Mouse (Mus musculus) E14TG2a.4 (cell line): ENCODE measurements around the gene Nt5m.

Experiments used
- H3K27me3 ChIP-seq: 2 replicates; pipeline ENCODE4 v1.6.1; 2014; ENCODE audit warnings: low read length, control low read depth; ENCODE audit not compliant: insufficient read depth
- H3K36me3 ChIP-seq: 2 replicates; pipeline ENCODE4 v1.6.1; 2014; ENCODE audit warnings: low read length, control low read depth; ENCODE audit not compliant: insufficient read depth
- H3K4me1 ChIP-seq: replicated peaks from 2 replicates; pipeline ENCODE4 v1.6.1; 2014; ENCODE audit warnings: low read depth, low read length, control low read depth
- H3K4me3 ChIP-seq: replicated peaks from 2 replicates; pipeline ENCODE4 v1.5.1; 2014; ENCODE audit warnings: mild to moderate bottlenecking, low read length
- H3K9me3 ChIP-seq: 2 replicates; pipeline ENCODE4 v1.6.1; 2014; ENCODE audit warnings: low read length, control low read depth
- CTCF ChIP-seq: conservative IDR thresholded peaks from 2 replicates; pipeline ENCODE4 v1.5.1; 2014; ENCODE audit warnings: low read length
- NANOG ChIP-seq: IDR thresholded peaks from 2 replicates; pipeline ENCODE4 v1.6.1; 2014; ENCODE audit warnings: borderline replicate concordance, low read length, mixed read lengths
- POU5F1 ChIP-seq: IDR thresholded peaks from 2 replicates; pipeline ENCODE4 v1.6.1; 2014; ENCODE audit warnings: low read length, borderline replicate concordance

The Nt5m gene

GRCm38 (mm10) chr11:59902045-59902726 is 62.9 kb downstream of the Nt5m start:
- Histone ChIP-seq H3K4me1 (peaks cover 47% of the 10 kb centered on the region), H3K4me3 (no peak overlapping the region), H3K36me3 (no peaks in the 10 kb centered on the region), H3K27me3 (peaks cover 5% of the 10 kb centered on the region; the same call in 1 of the 2 replicates), H3K9me3 (no peaks in the 10 kb centered on the region)
- TF ChIP-seq POU5F1 (no peak), NANOG (no peak), CTCF (no peak)

GRCm38 (mm10) chr11:59906521-59907123 is 67.4 kb downstream of the Nt5m start:
- H3K4me3 ChIP-seq: no peak overlapping the region
- H3K27me3 ChIP-seq: peaks cover 2% of the 10 kb centered on the region; the same call in 1 of the 2 replicates
- peaks cover 41% of the 10 kb centered on the region for H3K4me1 ChIP-seq
- no peaks in the 10 kb centered on the region for H3K36me3 ChIP-seq
- no peaks in the 10 kb centered on the region for H3K9me3 ChIP-seq
- TF ChIP-seq NANOG: no peak
- TF ChIP-seq CTCF: no peak
- no peak for TF ChIP-seq POU5F1

GRCm38 (mm10) chr11:59908446-59908845 is 69.2 kb downstream of the Nt5m start:
- peaks cover 28% of the 10 kb centered on the region for H3K4me1 ChIP-seq
- H3K9me3 ChIP-seq: no peaks in the 10 kb centered on the region
- no peaks in the 10 kb centered on the region for H3K36me3 ChIP-seq
- no peak for TF ChIP-seq CTCF
- TF ChIP-seq NANOG: no peak
- TF ChIP-seq POU5F1: no peak
- H3K27me3 ChIP-seq: peaks cover 2% of the 10 kb centered on the region; the same call in 1 of the 2 replicates
- H3K4me3 ChIP-seq: 0 out of 2 replicates have a peak overlapping the region, but pooled peaks have one; percentile 14

GRCm38 (mm10) chr11:59910586-59910985 is 71.3 kb downstream of the Nt5m start:
- TF ChIP-seq CTCF (no peak), POU5F1 (no peak), NANOG (no peak)
- peaks cover 28% of the 10 kb centered on the region for H3K4me1 ChIP-seq
- no peaks in the 10 kb centered on the region for H3K36me3 ChIP-seq
- H3K27me3 ChIP-seq: no peaks in the 10 kb centered on the region
- H3K9me3 ChIP-seq: no peaks in the 10 kb centered on the region
- H3K4me3 ChIP-seq: no peak overlapping the region

- Histone ChIP-seq H3K4me3 (no peak overlapping the region), H3K9me3 (no peaks in the 10 kb centered on the region), H3K4me1 (peaks cover 28% of the 10 kb centered on the region), H3K27me3 (no peaks in the 10 kb centered on the region), H3K36me3 (no peaks in the 10 kb centered on the region)
- TF ChIP-seq POU5F1: no peak
- no peak for TF ChIP-seq CTCF
- TF ChIP-seq NANOG: no peak
Measured at GRCm38 (mm10) chr11:59911523-59911922, 72.3 kb downstream of the Nt5m start.

GRCm38 (mm10) chr11:59913702-59914101 is 74.5 kb downstream of the Nt5m start:
- H3K36me3 ChIP-seq: no peaks in the 10 kb centered on the region
- H3K27me3 ChIP-seq: no peaks in the 10 kb centered on the region
- no peaks in the 10 kb centered on the region for H3K9me3 ChIP-seq
- H3K4me3 ChIP-seq: no peak overlapping the region
- peaks cover 8% of the 10 kb centered on the region for H3K4me1 ChIP-seq
- TF ChIP-seq POU5F1: no peak
- no peak for TF ChIP-seq NANOG
- TF ChIP-seq CTCF: no peak

- TF ChIP-seq NANOG (no peak), POU5F1 (no peak), CTCF (no peak)
- Histone ChIP-seq H3K36me3 (no peaks in the 10 kb centered on the region), H3K4me3 (no peak overlapping the region), H3K27me3 (no peaks in the 10 kb centered on the region), H3K4me1 (peaks cover 16% of the 10 kb centered on the region), H3K9me3 (no peaks in the 10 kb centered on the region)
Measured at GRCm38 (mm10) chr11:59918014-59918413, 78.8 kb downstream of the Nt5m start.

- Histone ChIP-seq H3K9me3 (no peaks in the 10 kb centered on the region), H3K27me3 (no peaks in the 10 kb centered on the region), H3K4me1 (peaks cover 16% of the 10 kb centered on the region), H3K36me3 (no peaks in the 10 kb centered on the region), H3K4me3 (no peak overlapping the region)
- TF ChIP-seq POU5F1 (no peak), CTCF (no peak), NANOG (no peak)
Measured at GRCm38 (mm10) chr11:59919401-59919800, 80.2 kb downstream of the Nt5m start.
